Mouse (Mus musculus): ENCODE data around the gene Ppp1r15b. TPM values are rescaled to one million over a fixed set of nuclear protein-coding genes. Genes with fewer than 3 reads are reported as not detected.

The Ppp1r15b gene
- total RNA-seq, 2 experiments from 2014 or later, result 22.1 to 24.6 TPM

GRCm38 (mm10) chr1:133147324-133147723 lies 16.4 kb downstream of the Ppp1r15b start:
- intact Hi-C loops (cut with DNase I; ENCODE audit: low total_unique reads), result no loop called here
- no peak for DNase-seq

- intact Hi-C loops (cut with DNase I; ENCODE audit: low total_unique reads), result no loop called here
- DNase-seq, result no peak
These were observed 17.2 kb downstream of the Ppp1r15b start for GRCm38 (mm10) chr1:133148122-133148521.

- intact Hi-C loops (cut with DNase I; ENCODE audit: low total_unique reads), result no loop called here
These were observed 19.6 kb downstream of the Ppp1r15b start for GRCm38 (mm10) chr1:133150556-133150955.

GRCm38 (mm10) chr1:133152213-133152612 lies 21.3 kb downstream of the Ppp1r15b start:
- no peak for DNase-seq
- intact Hi-C loops (cut with DNase I; ENCODE audit: low total_unique reads), result no loop called here

More at GRCm38 (mm10) chr1:133150556-133150955, 19.6 kb downstream of the Ppp1r15b start:
- no peak for DNase-seq

- no peak for DNase-seq
- intact Hi-C loops (cut with DNase I; ENCODE audit: low total_unique reads), result no loop called here
These were observed 24.3 kb downstream of the Ppp1r15b start for GRCm38 (mm10) chr1:133155270-133155669.

- peak; percentile 28 for DNase-seq
These were observed 28.2 kb downstream of the Ppp1r15b start for GRCm38 (mm10) chr1:133159128-133159564.

GRCm38 (mm10) chr1:133161559-133161958 lies 30.6 kb downstream of the Ppp1r15b start:
- no peak for DNase-seq

More at GRCm38 (mm10) chr1:133159128-133159564, 28.2 kb downstream of the Ppp1r15b start:
- intact Hi-C loops (cut with DNase I; ENCODE audit: low total_unique reads), result no loop called here

GRCm38 (mm10) chr1:133162046-133162445 lies 31.1 kb downstream of the Ppp1r15b start:
- DNase-seq, result no peak
- intact Hi-C loops (cut with DNase I; ENCODE audit: low total_unique reads), result no loop called here

More at GRCm38 (mm10) chr1:133161559-133161958, 30.6 kb downstream of the Ppp1r15b start:
- intact Hi-C loops (cut with DNase I; ENCODE audit: low total_unique reads), result no loop called here

GRCm38 (mm10) chr1:133162981-133163380 lies 32.0 kb downstream of the Ppp1r15b start:
- intact Hi-C loops (cut with DNase I; ENCODE audit: low total_unique reads), result no loop called here
- no peak for DNase-seq

- no peak for DNase-seq
- intact Hi-C loops (cut with DNase I; ENCODE audit: low total_unique reads), result no loop called here
These were observed 33.0 kb downstream of the Ppp1r15b start, which contains the start of gene Plekha6 for GRCm38 (mm10) chr1:133163820-133164431. Gene Plekha6 (plus strand): TSS chr1:133164210.

- DNase-seq, result no peak
- intact Hi-C loops (cut with DNase I; ENCODE audit: low total_unique reads), result no loop called here
These were observed 33.7 kb downstream of the Ppp1r15b start for GRCm38 (mm10) chr1:133164591-133165011.

- no peak for DNase-seq
- intact Hi-C loops (cut with DNase I; ENCODE audit: low total_unique reads), result no loop called here
These were observed 34.2 kb downstream of the Ppp1r15b start for GRCm38 (mm10) chr1:133165111-133165510.

GRCm38 (mm10) chr1:133168318-133169060 lies 37.5 kb downstream of the Ppp1r15b start:
- DNase-seq, result no peak
- intact Hi-C loops (cut with DNase I; ENCODE audit: low total_unique reads), result no loop called here

- intact Hi-C loops (cut with DNase I; ENCODE audit: low total_unique reads), result no loop called here
- DNase-seq, result no peak
These were observed 39.3 kb downstream of the Ppp1r15b start for GRCm38 (mm10) chr1:133170196-133170595.

GRCm38 (mm10) chr1:133171357-133171756 lies 40.4 kb downstream of the Ppp1r15b start:
- intact Hi-C loops (cut with DNase I; ENCODE audit: low total_unique reads), result no loop called here
- no peak for DNase-seq

- intact Hi-C loops (cut with DNase I; ENCODE audit: low total_unique reads), result no loop called here
- DNase-seq, result no peak
These were observed 44.2 kb downstream of the Ppp1r15b start for GRCm38 (mm10) chr1:133175150-133175549.

GRCm38 (mm10) chr1:133177480-133178172 lies 46.7 kb downstream of the Ppp1r15b start:
- DNase-seq, result peak; percentile 52
- intact Hi-C loops (cut with DNase I; ENCODE audit: low total_unique reads), result loop anchor here (2.0 kb wide), 1 partner anchor 127 kb away; no protein-coding TSS in a partner anchor

GRCm38 (mm10) chr1:133178732-133179440 lies 47.9 kb downstream of the Ppp1r15b start:
- intact Hi-C loops (cut with DNase I; ENCODE audit: low total_unique reads), result no loop called here
- DNase-seq, result no peak
